Mouse (Mus musculus): Measurements from ENCODE around the gene Lct. TPM values are rescaled to one million over a fixed set of nuclear protein-coding genes. Genes with fewer than 3 reads are reported as not detected.
A peak's percentile ranks its signal among the peaks of the same experiment; 100 is the strongest.

The Lct gene
- polyA plus RNA-seq, 1 experiment = 0.57 TPM

GRCm38 (mm10) chr1:128243627-128243995 is 84.5 kb downstream of the Lct start, which contains the start of gene Ubxn4:
TSS of gene Ubxn4 (plus strand) at chr1:128243964.
- Histone ChIP-seq H3K4me3 (ENCODE audit: control insufficient read depth, low read depth, low read length) (peak within 1 kb of the TSS; percentile 94), H3K36me3 (ENCODE audit: control insufficient read depth, insufficient read depth, low read length) (no peaks in the 10 kb centered on the region), H3K4me1 (ENCODE audit: control insufficient read depth, insufficient read depth, low read length) (no peaks in the 10 kb centered on the region), H3K27me3 (ENCODE audit: control insufficient read depth, insufficient read depth, low read length) (no peaks in the 10 kb centered on the region), H3K27ac (ENCODE audit: control insufficient read depth, insufficient read depth, low read depth, low read length) (peak within 1 kb of the TSS; percentile 86)
- TF ChIP-seq POLR2A (IDR thresholded peaks at IDR 0.05; ENCODE audit: control insufficient read depth, low read depth, low read length) (no peak), CTCF (IDR thresholded peaks at IDR 0.05; ENCODE audit: control insufficient read depth, insufficient read depth, insufficient replicate concordance, low read depth, low read length) (no peak)

- Histone ChIP-seq H3K4me3 (ENCODE audit: control insufficient read depth, low read depth, low read length) (no peak overlapping the region), H3K27ac (ENCODE audit: control insufficient read depth, insufficient read depth, low read depth, low read length) (no peak overlapping the region), H3K4me1 (ENCODE audit: control insufficient read depth, insufficient read depth, low read length) (no peaks in the 10 kb centered on the region), H3K27me3 (ENCODE audit: control insufficient read depth, insufficient read depth, low read length) (no peaks in the 10 kb centered on the region), H3K36me3 (ENCODE audit: control insufficient read depth, insufficient read depth, low read length) (peaks cover 2% of the 10 kb centered on the region; the same call in 1 of the 2 replicates)
- TF ChIP-seq CTCF (IDR thresholded peaks at IDR 0.05; ENCODE audit: control insufficient read depth, insufficient read depth, insufficient replicate concordance, low read depth, low read length) (no peak), POLR2A (IDR thresholded peaks at IDR 0.05; ENCODE audit: control insufficient read depth, low read depth, low read length) (no peak)
Observed at GRCm38 (mm10) chr1:128235181-128235580, 92.9 kb downstream of the Lct start.

Other genes starting within 250 kb of the Lct start
- 6.4 and 7.7 TPM in 2 replicates for gene Zranb3, start 225.3 kb downstream of the Lct start, polyA plus RNA-seq (2012; rRNA removed)
- gene R3hdm1, start 225.0 kb downstream of the Lct start, polyA plus RNA-seq (2012; rRNA removed) = 173 and 212 TPM in 2 replicates
- gene Ubxn4, start 84.4 kb downstream of the Lct start, polyA plus RNA-seq (2012; rRNA removed) = 25.3 and 25.6 TPM in 2 replicates
- 6.8 and 9.0 TPM in 2 replicates for gene Mcm6, start 31.3 kb upstream of the Lct start, polyA plus RNA-seq (2012; rRNA removed)
- gene Dars, start 89.0 kb upstream of the Lct start, polyA plus RNA-seq (2012; rRNA removed) = 20.5 and 23.8 TPM in 2 replicates